Mouse (Mus musculus) C2C12 (cell line): ENCODE data around the gene Cadm1. TPM values are rescaled to one million over a fixed set of nuclear protein-coding genes. Genes with fewer than 3 reads are reported as not detected.

Experiments
- H3K27me3 ChIP-seq: one replicate; pipeline ENCODE4 v1.6.1; 2011; ENCODE audit not compliant: control insufficient read depth, insufficient read depth, insufficient read length
- H3K36me3 ChIP-seq: one replicate; pipeline ENCODE4 v1.6.1; 2011; ENCODE audit not compliant: control insufficient read depth, insufficient read depth
- H3K4me3 ChIP-seq: one replicate; pipeline ENCODE4 v1.5.1; 2011; ENCODE audit warnings: mild to moderate bottlenecking, control low read depth; ENCODE audit not compliant: poor library complexity, insufficient read depth, severe bottlenecking
- H3K79me2 ChIP-seq: one replicate; pipeline ENCODE4 v1.6.1; 2011; ENCODE audit not compliant: control insufficient read depth, insufficient read depth
- H3K79me3 ChIP-seq: one replicate; pipeline ENCODE4 v1.6.1; 2011; ENCODE audit warnings: low read depth, control low read depth
- H3ac ChIP-seq: one replicate; pipeline ENCODE3; 2011; ENCODE audit warnings: low read depth; ENCODE audit not compliant: control insufficient read depth, insufficient read length
- CEBPB ChIP-seq: IDR thresholded peaks from one replicate; pipeline ENCODE4 v1.6.1; 2011; ENCODE audit warnings: low read depth, mild to moderate bottlenecking, control low read depth, moderate library complexity
- CTCF ChIP-seq: IDR thresholded peaks from one replicate; pipeline ENCODE4 v1.5.1; 2011; ENCODE audit not compliant: control insufficient read depth, insufficient read depth, insufficient read length
- FOSL1 ChIP-seq: IDR thresholded peaks from one replicate; pipeline ENCODE4 v1.8.0; 2011; ENCODE audit warnings: mild to moderate bottlenecking, low read length; ENCODE audit not compliant: poor library complexity, insufficient read depth, severe bottlenecking
- MAX ChIP-seq: IDR thresholded peaks from one replicate; pipeline ENCODE4 v1.6.1; 2011; ENCODE audit warnings: mild to moderate bottlenecking, control low read depth
- MYOD1 ChIP-seq: IDR thresholded peaks from one replicate; pipeline ENCODE4 v1.6.1; 2011; ENCODE audit warnings: low read depth; ENCODE audit not compliant: control insufficient read depth, insufficient read length
- MYOG ChIP-seq: IDR thresholded peaks from one replicate; pipeline ENCODE4 v1.6.1; 2011; ENCODE audit not compliant: control insufficient read depth, insufficient read length; ENCODE audit errors: extremely low read depth
- USF1 ChIP-seq: IDR thresholded peaks from one replicate; pipeline ENCODE4 v1.6.1; 2011; ENCODE audit warnings: low read depth, mild to moderate bottlenecking, control low read depth, moderate library complexity
- polyA plus RNA-seq: library from polyadenylated mRNA; unstranded; fragments of >200 nt; fragmentation: generic; extraction: Trizol; gene quantifications from one replicate; pipeline ENCODE4 v1.2.1, GENCODE M21; 2012; ENCODE audit warnings: missing spikeins

Gene Cadm1
- polyA plus RNA-seq, 1 experiment = 41.8 TPM

DNA sequence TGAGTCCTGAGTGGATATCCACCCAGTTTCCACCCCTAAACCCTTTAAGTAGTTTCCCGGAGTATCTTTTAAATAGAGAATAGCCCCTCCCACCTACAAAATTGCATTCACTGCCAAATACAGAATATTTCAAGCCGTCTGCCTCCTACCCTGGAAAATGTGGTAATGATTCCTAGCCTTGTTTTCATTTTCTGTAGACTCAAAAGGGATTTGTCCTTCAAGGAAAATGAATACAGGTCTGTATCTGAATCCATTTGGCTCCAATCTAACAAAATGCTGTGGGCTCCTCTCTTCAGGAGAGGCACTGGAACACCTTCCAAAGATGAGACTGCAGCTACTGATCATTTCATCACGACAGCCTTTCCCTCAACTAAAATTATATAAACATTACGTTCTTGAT lies 271.3 kb downstream of the Cadm1 start:
- no peaks in the 10 kb centered on the region for H3K79me2 ChIP-seq
- H3K27me3 ChIP-seq = no peaks in the 10 kb centered on the region
- TF ChIP-seq MYOG (no peak), FOSL1 (no peak), MYOD1 (no peak), MAX (no peak), CTCF (no peak), CEBPB (no peak), USF1 (no peak)
- no peak overlapping the region for H3K4me3 ChIP-seq
- H3K36me3 ChIP-seq = peaks cover 34% of the 10 kb centered on the region
- no peaks in the 10 kb centered on the region for H3K79me3 ChIP-seq
- no peak overlapping the region for H3ac ChIP-seq

GRCm38 (mm10) chr9:47802527-47802926 lies 272.6 kb downstream of the Cadm1 start:
- TF ChIP-seq MYOD1 (no peak), CEBPB (no peak), CTCF (no peak), MYOG (no peak), MAX (no peak), USF1 (no peak), FOSL1 (no peak)
- no peak overlapping the region for H3ac ChIP-seq
- no peak overlapping the region for H3K4me3 ChIP-seq
- H3K79me2 ChIP-seq = no peaks in the 10 kb centered on the region
- H3K79me3 ChIP-seq = no peaks in the 10 kb centered on the region
- H3K27me3 ChIP-seq = no peaks in the 10 kb centered on the region
- peaks cover 29% of the 10 kb centered on the region for H3K36me3 ChIP-seq

DNA sequence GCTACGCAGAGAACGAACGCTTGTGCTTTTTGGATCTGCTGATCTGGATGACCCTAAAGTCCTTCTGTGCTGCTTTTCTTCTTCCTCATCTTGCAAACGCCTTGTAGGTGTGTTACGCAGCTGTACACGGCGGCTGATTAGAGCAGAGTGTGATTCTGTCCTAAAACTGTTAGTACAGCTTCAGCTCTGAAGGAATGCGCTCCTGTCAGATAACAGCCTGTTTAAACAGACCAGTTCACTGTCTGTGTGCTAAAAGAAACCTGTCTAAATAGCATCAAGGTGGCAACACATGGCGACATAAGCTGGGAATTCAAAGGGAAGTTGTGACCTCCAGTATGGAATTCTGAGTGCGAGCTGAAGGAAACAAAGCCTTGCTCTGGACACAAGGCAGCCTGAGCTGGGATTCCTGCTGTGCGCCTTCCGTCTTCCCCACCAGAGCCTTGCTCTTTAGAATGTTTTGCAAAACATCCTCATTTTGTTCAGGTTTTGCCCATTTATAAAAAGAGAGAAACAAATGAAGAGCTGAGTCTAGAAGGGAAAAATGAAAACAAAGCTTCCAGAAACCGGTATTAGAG lies 273.6 kb downstream of the Cadm1 start:
- peaks cover 31% of the 10 kb centered on the region for H3K36me3 ChIP-seq
- no peaks in the 10 kb centered on the region for H3K79me2 ChIP-seq
- no peak for TF ChIP-seq FOSL1
- TF ChIP-seq CTCF = no peak
- no peaks in the 10 kb centered on the region for H3K27me3 ChIP-seq
- no peak overlapping the region for H3ac ChIP-seq
- H3K4me3 ChIP-seq = no peak overlapping the region
- no peaks in the 10 kb centered on the region for H3K79me3 ChIP-seq

DNA sequence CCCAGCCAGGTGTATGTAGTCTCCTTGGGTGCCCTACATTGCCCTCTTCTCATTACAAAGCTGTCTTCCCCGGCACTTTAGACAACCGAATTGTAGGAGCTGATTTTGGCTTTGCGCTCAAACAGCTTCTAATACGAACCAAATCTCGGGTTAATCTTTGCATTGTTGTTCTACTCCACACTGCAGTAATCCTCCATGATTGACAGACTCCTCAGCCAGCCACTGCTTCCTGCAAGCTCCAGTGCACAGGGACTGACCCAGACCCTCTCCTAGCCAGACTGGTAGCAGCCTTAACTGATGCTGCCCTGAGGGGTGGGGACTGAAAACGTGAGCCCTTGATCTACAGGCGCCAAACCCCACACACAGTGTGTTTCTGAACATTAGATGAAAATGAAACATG lies 275.7 kb downstream of the Cadm1 start:
- TF ChIP-seq CEBPB = no peak
- no peak for TF ChIP-seq MYOG
- TF ChIP-seq CTCF = no peak
- TF ChIP-seq MAX = no peak
- no peak for TF ChIP-seq FOSL1
- no peak for TF ChIP-seq MYOD1
- TF ChIP-seq USF1 = no peak
- no peak overlapping the region for H3K4me3 ChIP-seq

GRCm38 (mm10) chr9:47825668-47826067 lies 295.7 kb downstream of the Cadm1 start:
- Histone ChIP-seq H3ac (no peak overlapping the region), H3K79me3 (no peaks in the 10 kb centered on the region), H3K4me3 (no peak overlapping the region), H3K79me2 (no peaks in the 10 kb centered on the region), H3K36me3 (peaks cover 13% of the 10 kb centered on the region), H3K27me3 (no peaks in the 10 kb centered on the region)
- no peak for TF ChIP-seq USF1

More for the DNA sequence above, 275.7 kb downstream of the Cadm1 start:
- H3ac ChIP-seq = no peak overlapping the region
- no peaks in the 10 kb centered on the region for H3K27me3 ChIP-seq
- H3K36me3 ChIP-seq = peaks cover 30% of the 10 kb centered on the region
- H3K79me2 ChIP-seq = no peaks in the 10 kb centered on the region
- no peaks in the 10 kb centered on the region for H3K79me3 ChIP-seq

DNA sequence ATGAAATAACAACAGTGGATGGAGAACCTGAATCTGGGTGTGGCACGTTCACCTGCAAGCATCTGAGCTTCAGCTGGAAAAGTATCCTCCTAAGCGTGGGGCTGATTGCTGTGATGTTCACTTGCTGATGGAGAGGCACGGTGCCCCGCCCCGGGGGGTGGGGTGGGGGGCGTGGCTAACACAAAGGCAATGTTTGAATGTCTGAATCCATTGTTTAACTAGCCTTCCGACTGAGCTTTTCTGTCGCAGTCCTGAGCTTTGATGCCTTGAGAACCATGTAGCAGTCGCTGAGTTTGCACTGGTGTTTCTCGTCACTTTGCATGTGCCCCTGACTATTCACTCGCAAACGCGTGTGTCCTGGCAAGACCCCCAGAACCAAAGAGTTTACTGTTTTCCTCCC lies 298.8 kb downstream of the Cadm1 start:
- Histone ChIP-seq H3K27me3 (no peaks in the 10 kb centered on the region), H3K4me3 (no peak overlapping the region), H3K79me3 (no peaks in the 10 kb centered on the region), H3K36me3 (peaks cover 13% of the 10 kb centered on the region), H3K79me2 (no peaks in the 10 kb centered on the region), H3ac (no peak overlapping the region)
- TF ChIP-seq CTCF (no peak), MAX (no peak), MYOD1 (no peak), MYOG (no peak), CEBPB (no peak), USF1 (no peak), FOSL1 (no peak)
